Mouse (Mus musculus): ENCODE results near the gene Ppp2r1b. TPM values are rescaled to one million over a fixed set of nuclear protein-coding genes. Genes with fewer than 3 reads are reported as not detected.

The Ppp2r1b gene
- polyA plus RNA-seq, 2 experiments: 25.2 to 51.0 TPM

GRCm38 (mm10) chr9:50856341-50857081, 11.4 kb downstream of the Ppp2r1b start:
- Histone ChIP-seq H3K9ac (ENCODE audit: low read depth, low read length, severe bottlenecking) (peak overlapping the region; percentile 81), H3K36me3 (ENCODE audit: control insufficient read depth, insufficient read depth, low read length) (peaks cover 23% of the 10 kb centered on the region), H3K9me3 (ENCODE audit: control insufficient read depth, low read length) (no peaks in the 10 kb centered on the region), H3K4me2 (replicated peaks; ENCODE audit: low read depth, low read length, severe bottlenecking) (peak overlapping the region; percentile 68), H3K27me3 (ENCODE audit: control insufficient read depth, insufficient read depth, low read length) (no peaks in the 10 kb centered on the region), H3K4me3 (replicated peaks; ENCODE audit: low read length) (peak overlapping the region; percentile 81), H3K27ac (replicated peaks; ENCODE audit: low read depth, low read length) (peak overlapping the region; percentile 81), H3K4me1 (ENCODE audit: control insufficient read depth, insufficient read depth, low read length) (peaks cover 9% of the 10 kb centered on the region)
- WGBS: 2% methylated on average over 45 of the region's 45 CpGs
- DNase-seq (ENCODE audit: low spot score) (peak; percentile 86), ATAC-seq (ENCODE audit: low FRiP score, low read depth) (peak; percentile 94)
- peak; percentile 59; the same call in 1 of the 2 replicates for TF ChIP-seq POLR2A (IDR thresholded peaks at IDR 0.05; ENCODE audit: borderline replicate concordance, extremely low read depth, insufficient read depth, insufficient read length)

- H3K27me3 ChIP-seq (ENCODE audit: control insufficient read depth, insufficient read depth, low read length): no peaks in the 10 kb centered on the region
- H3K27ac ChIP-seq (replicated peaks; ENCODE audit: low read depth, low read length): peak overlapping the region; percentile 81
- peak; percentile 61 for ATAC-seq (ENCODE audit: low FRiP score, low read depth)
- H3K9ac ChIP-seq (ENCODE audit: low read depth, low read length, severe bottlenecking): peak overlapping the region; percentile 81
- H3K4me1 ChIP-seq (ENCODE audit: control insufficient read depth, insufficient read depth, low read length): peaks cover 9% of the 10 kb centered on the region
- H3K9me3 ChIP-seq (ENCODE audit: control insufficient read depth, low read length): no peaks in the 10 kb centered on the region
- no peak for DNase-seq (ENCODE audit: low spot score)
- WGBS: under 1% methylated on average over 39 of the region's 46 CpGs
- peak overlapping the region; percentile 81 for H3K4me3 ChIP-seq (replicated peaks; ENCODE audit: low read length)
- H3K4me2 ChIP-seq (replicated peaks; ENCODE audit: low read depth, low read length, severe bottlenecking): peak overlapping the region; percentile 68
- TF ChIP-seq POLR2A (IDR thresholded peaks at IDR 0.05; ENCODE audit: borderline replicate concordance, extremely low read depth, insufficient read depth, insufficient read length): no peak
- peaks cover 29% of the 10 kb centered on the region for H3K36me3 ChIP-seq (ENCODE audit: control insufficient read depth, insufficient read depth, low read length)
Measured at GRCm38 (mm10) chr9:50857082-50857641, 12.1 kb downstream of the Ppp2r1b start.

- Histone ChIP-seq H3K9ac (ENCODE audit: low read depth, low read length, severe bottlenecking) (no peak overlapping the region), H3K27me3 (ENCODE audit: control insufficient read depth, insufficient read depth, low read length) (no peaks in the 10 kb centered on the region), H3K4me1 (ENCODE audit: control insufficient read depth, insufficient read depth, low read length) (peaks cover 9% of the 10 kb centered on the region), H3K4me2 (replicated peaks; ENCODE audit: low read depth, low read length, severe bottlenecking) (no peak overlapping the region), H3K9me3 (ENCODE audit: control insufficient read depth, low read length) (no peaks in the 10 kb centered on the region), H3K27ac (replicated peaks; ENCODE audit: low read depth, low read length) (no peak overlapping the region), H3K36me3 (ENCODE audit: control insufficient read depth, insufficient read depth, low read length) (peaks cover 43% of the 10 kb centered on the region), H3K4me3 (replicated peaks; ENCODE audit: low read length) (no peak overlapping the region)
- ATAC-seq (ENCODE audit: low FRiP score, low read depth) (no peak), DNase-seq (ENCODE audit: low spot score) (no peak)
- TF ChIP-seq POLR2A (IDR thresholded peaks at IDR 0.05; ENCODE audit: borderline replicate concordance, extremely low read depth, insufficient read depth, insufficient read length): no peak
- WGBS: 86% methylated on average over 6 of the region's 6 CpGs
Measured at GRCm38 (mm10) chr9:50858681-50859080, 13.6 kb downstream of the Ppp2r1b start.

GRCm38 (mm10) chr9:50861119-50861839, 16.2 kb downstream of the Ppp2r1b start:
- Histone ChIP-seq H3K4me2 (replicated peaks; ENCODE audit: low read depth, low read length, severe bottlenecking) (no peak overlapping the region), H3K27me3 (ENCODE audit: control insufficient read depth, insufficient read depth, low read length) (no peaks in the 10 kb centered on the region), H3K9me3 (ENCODE audit: control insufficient read depth, low read length) (no peaks in the 10 kb centered on the region), H3K27ac (replicated peaks; ENCODE audit: low read depth, low read length) (no peak overlapping the region), H3K4me3 (replicated peaks; ENCODE audit: low read length) (no peak overlapping the region), H3K9ac (ENCODE audit: low read depth, low read length, severe bottlenecking) (no peak overlapping the region), H3K36me3 (ENCODE audit: control insufficient read depth, insufficient read depth, low read length) (peaks cover 69% of the 10 kb centered on the region), H3K4me1 (ENCODE audit: control insufficient read depth, insufficient read depth, low read length) (peaks cover 4% of the 10 kb centered on the region; the same call in 1 of the 2 replicates)
- no peak for TF ChIP-seq POLR2A (IDR thresholded peaks at IDR 0.05; ENCODE audit: borderline replicate concordance, extremely low read depth, insufficient read depth, insufficient read length)
- WGBS: 92% methylated on average over 18 of the region's 18 CpGs
- no peak for DNase-seq (ENCODE audit: low spot score)
- ATAC-seq (ENCODE audit: low FRiP score, low read depth): no peak

GRCm38 (mm10) chr9:50863824-50864223, 18.7 kb downstream of the Ppp2r1b start:
- no peak for TF ChIP-seq POLR2A (IDR thresholded peaks at IDR 0.05; ENCODE audit: borderline replicate concordance, extremely low read depth, insufficient read depth, insufficient read length)
- 0 out of 2 replicates have a peak overlapping the region, but pooled peaks have one; percentile 8 for H3K27ac ChIP-seq (replicated peaks; ENCODE audit: low read depth, low read length)
- H3K9me3 ChIP-seq (ENCODE audit: control insufficient read depth, low read length): no peaks in the 10 kb centered on the region
- 91% methylated on average over 4 of the region's 4 CpGs for WGBS
- no peak overlapping the region for H3K4me3 ChIP-seq (replicated peaks; ENCODE audit: low read length)
- H3K27me3 ChIP-seq (ENCODE audit: control insufficient read depth, insufficient read depth, low read length): no peaks in the 10 kb centered on the region
- no peak for ATAC-seq (ENCODE audit: low FRiP score, low read depth)
- no peak overlapping the region for H3K4me2 ChIP-seq (replicated peaks; ENCODE audit: low read depth, low read length, severe bottlenecking)
- H3K9ac ChIP-seq (ENCODE audit: low read depth, low read length, severe bottlenecking): no peak overlapping the region
- DNase-seq (ENCODE audit: low spot score): no peak
- H3K36me3 ChIP-seq (ENCODE audit: control insufficient read depth, insufficient read depth, low read length): peaks cover 94% of the 10 kb centered on the region
- H3K4me1 ChIP-seq (ENCODE audit: control insufficient read depth, insufficient read depth, low read length): no peaks in the 10 kb centered on the region

Measured in limb, embryonic 14.5 days (tissue).